Mouse (Mus musculus) activated CD4-positive, CD25-positive, alpha-beta regulatory T cell (primary cell): ENCODE data around the gene Reg4. TPM values are rescaled to one million over a fixed set of nuclear protein-coding genes. Genes with fewer than 3 reads are reported as not detected.

ENCODE experiments used
- polyA plus RNA-seq, 2 experiments: library from polyadenylated mRNA; unstranded; fragments of 100-300 nt; shearing (Covaris generic); gene quantifications; one replicate each; pipeline ENCODE4 v1.2.1; 2017

Gene Reg4
- polyA plus RNA-seq, result not detected

GRCm38 (mm10) chr3:98221856-98222255, at the start of gene Reg4:
Reg4 (plus strand) TSS chr3:98222156.

GRCm38 (mm10) chr3:98280204-98280932, 58.4 kb downstream of the Reg4 start, which contains the start of gene Hmgcs2:
Hmgcs2 (plus strand) TSS chr3:98280435.

Other genes with a start within 250 kb of the Reg4 start
- gene Notch2, start 208.6 kb upstream of the Reg4 start, polyA plus RNA-seq, result 10 to 100 TPM; 14.4 to 25.9 TPM
- not detected for gene Adam30, start 61.5 kb upstream of the Reg4 start, polyA plus RNA-seq
- under 1 TPM in 1 of 2 experiments, not detected in 1; 0.09 TPM for gene Hmgcs2, start 58.3 kb downstream of the Reg4 start, polyA plus RNA-seq
- gene Phgdh, start 117.8 kb downstream of the Reg4 start, polyA plus RNA-seq, result 100 to 1,000 TPM; 158 to 180 TPM
- gene Zfp697, start 160.3 kb downstream of the Reg4 start, polyA plus RNA-seq, result under 1 TPM in 1 of 2 experiments, not detected in 1; 0.27 TPM
- under 1 TPM in 1 of 2 experiments, not detected in 1; 0.31 TPM for gene Gm4450, start 235.0 kb downstream of the Reg4 start, polyA plus RNA-seq